Mouse (Mus musculus): ENCODE results near the gene Bicdl1.

Gene Bicdl1

DNA sequence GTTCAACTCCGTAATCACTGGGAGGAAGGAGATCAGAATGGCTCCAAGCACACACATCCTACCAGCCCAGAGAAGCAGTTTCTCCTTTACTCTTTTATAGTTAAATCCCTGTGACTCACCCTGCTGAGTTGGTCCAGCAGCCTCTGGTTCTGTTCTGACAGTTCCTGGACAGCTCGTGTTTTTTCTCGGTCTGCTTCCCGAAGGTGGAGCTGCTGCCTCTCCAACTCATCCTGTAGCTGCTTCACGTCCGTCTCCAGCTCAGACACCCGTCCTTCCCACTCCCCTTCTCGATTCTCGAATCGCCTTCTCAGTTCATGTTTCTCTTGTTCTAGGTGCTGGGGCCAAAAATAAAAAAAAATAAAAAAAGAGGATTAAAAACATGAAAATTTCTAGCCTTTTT is 7.0 kb downstream of the Bicdl1 start:
- no peak for DNase-seq

DNA sequence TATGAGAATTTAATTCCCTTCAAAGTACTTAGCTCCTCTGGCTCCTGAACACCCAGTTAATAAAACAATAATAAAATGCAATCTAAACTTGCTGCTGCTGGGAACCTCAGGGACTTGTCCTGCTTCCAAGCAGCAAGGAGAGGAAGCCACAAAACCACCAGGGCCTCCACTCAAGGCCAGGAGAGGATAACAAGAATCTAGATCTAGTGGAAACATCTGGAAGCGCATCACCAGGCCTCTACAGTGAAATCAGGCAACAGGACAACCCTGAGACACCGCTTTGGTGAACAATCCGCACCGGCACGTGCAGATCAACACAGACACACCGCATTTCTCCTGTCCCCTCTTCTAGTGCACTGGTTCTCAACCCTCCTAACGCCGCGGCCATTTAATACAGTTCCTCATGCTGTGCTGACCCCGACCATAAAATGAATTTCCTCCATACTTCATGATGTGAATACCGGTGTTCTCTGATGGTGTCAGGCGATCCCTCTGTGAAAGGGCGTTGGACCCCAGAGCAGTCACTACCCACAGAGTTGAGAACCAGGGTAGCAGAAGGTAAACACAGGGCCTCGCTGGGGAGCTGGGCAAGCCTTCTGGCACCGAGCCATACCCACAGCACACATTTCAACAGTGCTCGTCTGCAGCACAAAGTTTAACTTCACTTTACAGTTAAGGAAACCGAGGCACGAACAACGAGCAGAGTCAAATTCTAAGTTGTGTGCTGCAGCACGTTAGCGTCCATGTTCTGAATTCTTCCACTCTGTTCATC is 9.0 kb downstream of the Bicdl1 start:
- no peak for DNase-seq

DNA sequence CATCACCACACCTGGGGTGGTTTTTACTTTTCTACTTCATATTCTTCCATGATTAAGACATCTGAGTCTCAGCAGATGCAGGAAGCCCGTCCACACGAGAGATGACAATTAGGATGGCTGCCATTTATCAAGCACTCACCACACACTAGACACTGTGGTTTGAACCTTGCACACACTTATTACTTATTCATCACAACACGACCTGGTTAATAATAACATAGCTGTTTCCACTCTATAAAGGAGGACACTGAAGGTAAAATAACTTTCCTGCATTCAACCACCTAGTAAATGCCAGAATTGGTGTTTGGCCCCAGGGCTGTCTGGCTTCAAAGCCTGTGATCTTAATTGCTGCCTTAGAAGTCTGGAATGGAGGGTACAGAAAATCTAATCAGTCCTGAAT is 10.7 kb downstream of the Bicdl1 start:
- DNase-seq = no peak

DNA sequence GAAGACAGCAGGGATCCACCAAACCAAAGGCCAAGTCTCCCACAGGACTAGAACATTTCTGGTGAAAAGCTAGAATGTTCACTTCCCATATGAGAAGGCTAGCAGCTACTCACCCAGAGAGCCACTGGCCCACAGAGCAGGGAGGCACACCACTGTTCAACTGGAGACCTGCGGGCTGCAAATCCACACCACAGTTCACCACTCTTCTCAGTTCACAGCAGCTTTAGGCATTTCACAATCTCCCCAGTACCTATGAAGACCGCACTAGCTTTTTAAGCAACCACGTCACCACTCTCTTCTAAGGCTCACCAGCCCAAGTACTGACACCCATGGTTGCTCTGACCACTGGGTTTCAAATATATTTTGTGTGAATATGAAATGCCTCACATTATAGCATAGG is 13.7 kb downstream of the Bicdl1 start:
- no peak for DNase-seq

DNA sequence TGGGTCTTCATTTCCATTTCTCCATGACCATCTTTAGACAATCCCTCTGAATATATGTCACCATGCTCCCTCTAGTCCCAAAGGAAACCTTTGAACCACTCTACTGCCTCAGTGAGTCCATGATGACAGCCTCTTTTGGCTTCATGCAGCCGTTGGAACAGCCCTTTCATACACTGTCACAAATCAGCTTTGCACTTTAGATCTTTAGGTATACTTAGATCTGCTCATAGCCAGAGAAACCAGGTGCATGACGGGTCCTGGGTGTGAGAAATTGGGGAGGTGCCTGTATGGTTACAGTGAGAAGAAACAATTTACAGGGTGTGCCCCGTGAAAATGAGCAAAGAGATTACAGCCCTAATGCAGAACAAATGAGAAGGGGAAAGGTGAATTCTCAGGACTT is 14.3 kb downstream of the Bicdl1 start:
- no peak for DNase-seq

DNA sequence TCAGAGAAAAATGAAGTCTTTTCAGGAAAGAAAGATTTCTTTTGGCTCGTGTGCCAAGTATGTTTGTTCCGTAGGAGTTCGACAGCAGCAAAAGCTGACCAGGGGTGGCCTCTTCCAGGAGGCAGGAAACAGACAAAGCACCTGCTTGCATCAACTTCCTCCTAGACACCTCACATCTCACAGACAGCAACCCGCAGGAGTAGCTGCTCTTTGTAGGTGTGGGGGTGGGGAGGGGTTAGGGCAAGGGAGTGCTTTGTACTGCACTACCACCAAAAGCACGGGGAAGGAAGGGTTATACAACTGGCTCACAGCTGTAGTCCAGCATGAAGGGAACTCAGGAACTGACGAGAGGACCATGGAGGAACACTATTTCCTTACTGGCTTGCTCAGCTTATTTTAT is 15.0 kb downstream of the Bicdl1 start:
- no peak for DNase-seq

DNA sequence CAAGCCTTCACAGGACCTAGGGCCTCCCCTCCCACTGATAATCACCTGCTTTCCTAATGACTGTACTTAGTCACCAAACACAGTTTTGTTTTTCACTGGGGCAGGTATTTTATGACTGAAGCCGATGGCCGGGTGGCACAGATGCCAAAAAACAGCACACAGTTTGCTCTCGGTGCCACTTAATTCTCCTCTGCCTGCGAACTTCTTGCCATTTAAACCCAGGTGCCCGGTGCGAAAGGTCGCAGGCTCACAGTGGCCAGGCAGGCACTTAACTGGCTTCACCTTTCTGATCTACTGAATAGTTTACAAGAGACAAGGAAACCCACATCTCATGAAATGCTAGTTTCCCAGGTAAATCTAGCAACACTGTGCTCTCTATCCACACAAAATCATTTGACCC is 16.7 kb downstream of the Bicdl1 start:
- no peak for DNase-seq

DNA sequence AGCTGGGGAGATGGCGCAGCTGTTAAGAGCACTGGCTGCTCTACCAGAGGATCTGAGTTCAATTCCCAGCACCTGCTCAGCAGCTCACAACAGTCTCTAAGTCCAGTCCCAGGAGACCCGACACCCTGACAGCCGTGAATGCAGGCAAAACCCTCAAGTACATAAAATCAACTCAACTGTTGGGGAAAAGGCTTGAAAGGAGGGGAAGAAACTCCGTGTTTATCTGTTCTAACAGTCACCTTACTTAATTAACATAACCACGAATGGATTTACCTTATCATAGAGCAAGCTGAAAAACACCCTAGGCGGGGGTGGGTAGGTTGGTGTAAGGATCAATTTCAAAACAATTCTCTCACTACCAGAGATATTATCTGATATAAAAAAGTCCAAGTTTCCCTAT is 18.9 kb downstream of the Bicdl1 start:
- DNase-seq = no peak

DNA sequence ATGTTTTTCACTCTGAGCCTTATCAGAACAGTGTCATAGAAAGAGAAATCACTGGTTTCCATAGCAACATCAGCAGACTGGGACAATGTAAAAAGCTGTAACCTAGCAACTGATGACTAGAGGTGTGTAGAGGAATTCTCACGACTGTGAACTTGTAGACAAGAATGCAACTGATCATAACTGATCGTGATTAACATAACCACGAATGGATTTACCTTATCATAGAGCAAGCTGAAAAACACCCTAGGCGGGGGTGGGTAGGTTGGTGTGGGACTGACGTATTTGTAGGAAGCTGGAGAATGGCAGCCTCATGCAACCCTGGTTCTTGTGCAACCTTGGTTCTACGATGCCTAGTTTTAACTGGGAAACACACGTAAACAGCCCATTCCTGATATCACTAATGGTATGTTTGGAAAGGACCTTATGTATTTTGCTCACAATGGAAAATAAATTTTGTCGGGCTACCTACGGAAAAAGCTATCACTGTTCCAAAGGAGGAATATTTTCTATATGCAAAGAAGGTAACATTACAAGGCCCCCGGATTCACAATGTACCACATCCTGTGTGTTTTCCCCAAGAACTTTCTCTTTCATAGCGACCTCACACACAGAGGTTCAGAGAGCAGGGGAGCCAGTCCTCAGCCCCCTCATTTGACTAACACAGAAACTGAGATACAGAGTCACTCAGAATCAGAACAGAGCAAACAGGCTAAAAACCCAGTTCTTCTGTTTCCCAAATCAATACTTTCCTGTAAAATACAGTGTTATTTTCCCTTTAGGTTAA is 19.6 kb downstream of the Bicdl1 start:
- DNase-seq = no peak

DNA sequence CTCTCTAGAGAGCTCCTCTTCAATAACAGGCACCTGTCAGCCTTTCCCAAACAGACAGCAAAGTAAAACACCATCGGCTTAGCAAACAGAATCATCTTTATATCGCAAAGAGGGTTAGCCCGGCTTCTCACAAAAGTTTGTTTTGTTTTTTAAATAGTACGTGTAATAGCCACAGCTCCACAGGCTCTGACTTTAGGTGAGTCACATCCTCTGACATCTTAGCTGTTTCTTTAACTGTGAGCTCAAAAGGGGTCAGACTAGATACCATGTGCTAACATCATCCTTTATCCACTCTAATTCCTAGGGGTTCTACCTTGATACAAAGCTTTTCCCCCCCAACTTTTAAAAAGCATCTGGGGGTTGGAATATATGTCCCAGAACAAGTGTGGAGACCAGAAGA is 21.2 kb downstream of the Bicdl1 start:
- DNase-seq = no peak

DNA sequence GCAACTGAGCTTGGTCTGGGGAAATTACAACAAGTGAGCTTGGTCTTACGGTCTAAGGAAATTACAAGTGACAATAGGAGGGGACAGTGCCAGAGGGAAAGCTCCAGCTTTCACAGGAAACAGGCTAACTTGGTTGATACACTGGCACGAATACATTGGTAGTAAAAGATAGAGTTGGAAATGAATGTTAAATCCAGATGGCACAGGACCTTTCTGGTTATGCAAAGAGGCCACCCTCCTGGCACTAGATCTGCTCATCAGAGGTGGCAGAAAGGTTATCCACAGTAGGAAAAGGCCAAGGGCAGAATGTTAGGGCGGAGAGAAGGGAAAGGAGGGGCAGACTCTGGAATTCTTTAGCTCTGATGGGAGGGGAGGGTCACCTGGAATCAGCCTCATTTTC is 22.5 kb downstream of the Bicdl1 start:
- no peak for DNase-seq

DNA sequence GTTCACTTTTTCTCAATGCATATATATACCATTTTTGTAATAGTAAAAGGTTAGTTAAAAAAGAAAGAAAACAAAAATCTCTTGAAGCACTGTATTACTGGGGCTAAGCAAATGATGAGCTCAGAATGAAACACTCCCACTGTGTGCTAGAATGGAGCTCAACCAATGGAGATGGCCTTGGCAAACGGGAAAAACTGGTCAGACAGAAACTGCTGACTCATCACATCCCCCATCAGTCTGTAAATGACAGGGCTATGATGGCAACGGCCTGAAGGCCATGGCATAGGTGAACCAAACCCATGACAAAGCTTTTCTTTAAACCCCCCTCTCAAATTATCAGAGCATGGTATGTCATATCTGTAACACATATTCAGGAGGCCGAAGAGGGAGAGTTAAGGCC is 29.4 kb downstream of the Bicdl1 start:
- DNase-seq = no peak

DNA sequence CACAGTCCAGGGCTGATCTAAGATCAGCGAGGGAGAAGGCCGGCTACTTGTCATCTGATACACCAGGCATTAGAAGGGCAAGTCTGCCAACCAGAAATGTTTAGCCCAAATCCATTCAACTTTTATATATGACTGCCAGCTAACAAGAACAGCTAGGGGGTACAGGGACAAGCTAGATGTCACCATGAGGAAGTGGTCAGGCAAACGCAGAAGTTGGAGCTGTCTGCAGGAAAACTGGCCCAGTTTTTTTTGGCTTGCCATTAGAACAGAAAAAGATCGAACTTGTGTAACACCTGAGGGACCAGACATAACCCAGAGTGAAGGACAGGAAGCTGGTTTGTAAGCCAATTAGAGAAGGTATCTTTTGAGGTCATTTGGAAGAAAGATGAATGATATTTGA is 30.2 kb downstream of the Bicdl1 start:
- DNase-seq = no peak

DNA sequence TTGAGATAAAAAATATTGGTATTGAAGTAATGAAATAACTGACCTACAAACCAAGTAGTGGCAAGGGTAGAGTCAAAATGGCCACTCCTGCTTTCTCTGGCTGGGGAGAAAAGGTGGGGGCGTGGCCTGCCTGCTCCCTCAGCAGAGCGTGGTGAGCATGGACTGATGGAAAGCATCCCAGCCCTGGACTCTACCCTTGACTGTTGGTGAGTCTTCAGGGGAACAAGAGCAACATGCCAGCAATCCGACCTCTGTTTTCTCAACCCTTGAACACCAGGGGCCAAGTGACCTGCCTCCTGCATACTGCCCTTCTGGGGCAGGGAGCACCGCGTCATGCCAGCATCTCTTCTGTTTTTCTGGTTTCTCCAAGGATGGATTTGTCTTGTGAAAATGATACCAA is 34.6 kb downstream of the Bicdl1 start:
- DNase-seq = no peak

DNA sequence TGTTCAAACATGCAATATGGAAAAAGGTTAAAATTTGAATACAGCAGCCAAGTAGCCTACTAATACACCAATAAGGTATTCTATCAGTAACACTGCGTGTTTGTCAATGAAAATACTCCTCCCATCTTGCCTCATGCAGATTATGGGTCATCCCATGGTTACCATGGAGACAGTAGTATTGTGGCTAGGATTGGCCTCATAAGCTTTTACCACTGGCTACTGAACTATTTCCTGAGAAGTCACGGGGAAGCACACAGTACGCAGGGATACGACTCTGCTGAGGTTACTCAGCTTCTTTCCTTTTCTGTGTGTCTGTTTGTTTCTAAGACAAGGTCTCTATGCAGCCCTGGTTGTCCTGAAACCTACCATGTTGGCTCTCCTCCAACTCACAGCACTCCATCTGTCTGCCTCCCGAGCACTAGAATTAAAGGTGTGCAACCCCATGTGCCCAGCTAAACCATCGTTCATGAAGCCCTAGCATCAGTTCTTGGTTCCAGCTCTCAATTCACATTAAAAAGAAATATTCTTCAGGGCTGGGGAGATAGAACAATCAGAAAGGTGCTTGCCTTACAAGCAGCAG is 36.1 kb downstream of the Bicdl1 start:
- peak in 1 of 2 experiments; percentile 2 for DNase-seq

DNA sequence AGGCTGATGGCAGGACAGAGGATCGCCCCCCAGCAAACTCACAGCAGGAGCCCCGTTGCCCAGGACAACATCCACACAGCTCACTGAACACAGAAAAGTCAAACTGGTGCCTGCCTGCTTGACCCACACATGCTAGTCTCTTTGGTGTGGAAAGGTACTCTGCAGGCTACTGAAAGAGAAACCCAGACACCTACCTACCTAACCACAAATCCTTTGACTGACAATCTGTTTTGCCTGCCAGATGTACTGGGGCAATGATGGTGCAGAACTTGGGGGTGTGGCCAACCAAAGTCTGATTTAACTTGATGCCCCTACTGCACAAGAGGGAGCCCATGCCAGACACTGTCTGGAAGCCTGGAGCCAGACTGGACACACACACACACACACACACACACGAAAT is 38.1 kb downstream of the Bicdl1 start:
- DNase-seq = no peak

DNA sequence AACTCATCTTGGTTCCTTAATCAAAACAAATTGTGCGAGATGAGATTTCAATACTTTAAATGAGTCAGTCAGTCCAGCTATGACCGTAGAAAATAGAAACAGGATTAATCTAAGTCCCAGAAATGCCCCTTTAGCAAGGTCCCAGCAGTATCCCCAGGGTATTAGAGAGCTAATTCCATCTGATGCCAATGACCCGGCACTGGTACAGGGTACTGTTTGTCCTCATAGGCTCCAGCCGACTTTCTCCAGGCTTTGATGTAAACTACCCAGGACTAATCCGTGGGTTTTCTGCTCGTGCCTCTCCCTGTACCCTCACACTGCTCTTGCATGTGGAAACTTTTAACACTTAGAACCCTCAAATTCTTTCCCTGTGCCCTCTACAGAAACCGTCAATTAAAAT is 44.7 kb downstream of the Bicdl1 start:
- DNase-seq = no peak

DNA sequence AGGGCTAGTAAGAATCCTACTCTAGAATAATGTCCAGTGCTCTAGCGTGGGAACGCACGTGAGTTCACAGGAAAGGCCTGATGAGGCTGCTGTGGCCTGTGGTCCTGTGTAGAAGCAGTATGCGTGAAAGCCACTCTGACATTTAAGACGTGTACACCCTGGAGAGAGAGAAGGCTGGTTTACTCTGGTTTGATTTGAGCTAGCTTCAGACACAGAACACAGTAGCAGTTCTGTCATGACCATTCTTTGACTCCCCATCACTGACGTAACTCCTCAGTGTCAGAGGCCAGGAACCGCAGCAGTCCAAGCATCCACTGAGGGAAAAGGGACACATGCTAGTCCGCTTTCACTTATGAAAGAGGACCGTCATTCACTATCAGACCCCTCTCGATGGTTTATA is 46.3 kb downstream of the Bicdl1 start:
- no peak for DNase-seq

DNA sequence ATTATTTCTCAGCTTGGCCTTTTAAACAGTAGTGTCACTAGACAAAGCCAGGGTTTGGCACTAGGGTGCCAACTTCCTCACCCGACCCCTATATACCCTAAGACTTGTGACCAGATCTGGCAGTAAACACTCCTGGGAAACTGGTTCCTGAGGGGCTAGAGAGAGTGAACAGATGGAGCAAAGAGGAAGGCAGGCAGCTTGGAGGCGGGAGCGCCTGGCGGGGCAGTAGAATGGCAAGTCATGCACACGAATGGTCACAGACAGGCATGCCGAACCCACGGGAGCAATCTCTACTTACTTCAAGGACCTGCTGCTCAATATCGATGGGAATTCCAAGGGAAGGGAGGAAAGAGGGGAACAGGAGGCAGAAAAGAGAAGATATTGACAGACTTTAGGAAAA is 59.6 kb downstream of the Bicdl1 start:
- no peak for DNase-seq

DNA sequence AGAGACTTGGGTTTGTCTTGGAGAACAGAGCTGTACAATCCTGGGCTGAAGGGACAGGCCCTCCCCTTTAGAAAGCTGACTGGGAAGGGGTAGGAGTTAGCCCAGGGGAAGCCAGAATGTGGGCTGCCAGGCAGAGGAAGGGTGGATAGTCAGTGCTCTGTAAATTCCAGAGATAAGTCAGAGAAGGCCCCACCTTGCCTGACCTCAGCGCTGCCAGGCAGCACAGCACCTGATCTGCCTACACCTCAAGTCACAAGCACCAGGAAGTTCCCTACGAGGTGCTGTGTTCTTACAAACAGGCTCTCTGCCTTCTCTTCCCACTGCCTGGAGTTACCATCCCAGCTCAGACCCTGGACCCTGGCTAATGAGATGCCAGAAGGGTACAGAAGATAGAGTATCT is 61.0 kb downstream of the Bicdl1 start:
- DNase-seq = no peak

DNA sequence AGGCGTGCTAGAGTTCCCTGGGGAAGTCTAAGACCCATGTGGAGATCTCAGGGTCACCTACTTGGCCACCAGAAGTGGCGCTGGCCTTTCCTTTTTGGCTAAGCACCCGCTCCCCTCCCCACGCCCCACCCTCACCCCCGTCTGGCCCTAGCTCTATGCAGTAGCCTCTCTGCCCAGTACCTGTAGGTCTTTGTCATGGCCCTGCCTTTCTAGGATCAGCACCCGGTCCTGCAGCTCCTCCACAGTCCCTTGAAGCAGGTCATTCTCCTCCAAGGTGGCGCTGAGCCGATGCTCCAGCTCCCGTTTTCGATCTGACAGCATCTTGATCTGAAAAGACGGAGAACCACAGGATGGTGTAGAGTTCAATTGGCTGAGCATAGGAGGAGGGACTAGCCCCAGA is 61.4 kb downstream of the Bicdl1 start:
- DNase-seq = no peak

DNA sequence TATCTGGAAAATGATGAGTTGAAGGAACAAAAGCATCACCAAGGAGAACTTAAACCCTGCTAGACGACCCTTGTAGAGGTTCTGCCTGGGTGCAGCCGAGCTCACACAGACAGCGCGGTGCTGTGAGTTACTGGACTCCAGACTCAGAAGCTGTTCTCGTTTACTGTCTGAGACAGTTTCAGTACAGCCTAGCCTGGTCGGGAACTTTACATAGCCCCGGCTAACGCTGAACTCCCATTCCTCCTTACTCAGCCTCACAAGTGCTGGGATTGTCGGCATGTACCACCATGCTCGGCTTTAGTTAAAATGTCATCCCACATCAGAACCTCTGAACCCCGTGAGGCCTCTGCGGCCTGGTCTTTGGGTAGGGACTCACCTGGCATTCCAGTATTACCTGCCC is 62.4 kb downstream of the Bicdl1 start:
- DNase-seq = no peak

DNA sequence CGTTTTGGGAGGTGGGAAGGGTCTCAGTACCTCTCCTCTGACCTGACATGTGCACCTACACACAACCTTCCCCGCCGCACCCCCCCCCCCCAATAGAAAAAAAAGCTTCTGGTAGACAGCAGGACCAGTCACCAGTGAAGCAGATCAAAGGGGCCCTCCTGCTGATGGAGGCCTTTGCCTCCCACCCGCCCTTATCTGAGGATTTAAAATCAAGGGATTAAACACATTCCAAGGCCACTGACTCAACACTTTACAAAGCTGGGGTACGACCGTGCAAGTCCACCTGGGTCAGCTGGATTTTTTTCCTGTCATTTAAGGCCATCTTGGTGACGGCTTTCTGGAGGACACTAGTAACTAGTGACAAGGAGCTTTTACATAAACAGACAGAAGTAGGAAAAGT is 63.5 kb downstream of the Bicdl1 start:
- DNase-seq = no peak

DNA sequence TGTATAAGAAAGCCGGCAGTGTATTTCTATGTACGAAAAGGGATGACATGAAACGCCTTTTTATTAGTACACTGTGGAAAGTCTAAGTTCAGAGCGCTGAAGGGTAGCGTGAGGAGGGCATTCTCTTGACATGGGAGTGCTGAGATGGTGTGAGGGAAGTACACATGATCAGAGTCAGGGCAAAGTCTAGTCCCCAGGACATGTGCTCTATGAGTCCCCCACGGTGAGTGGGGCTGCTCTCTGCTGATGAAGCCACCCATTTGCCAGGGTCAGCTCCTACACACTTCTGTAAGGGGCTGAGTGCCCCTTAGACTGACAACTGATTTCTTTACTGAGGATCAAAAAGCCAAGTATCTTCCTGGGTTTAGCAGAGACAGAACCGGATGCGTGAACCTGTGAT is 64.2 kb downstream of the Bicdl1 start:
- DNase-seq = no peak
